Comparison of ENCODE assay signal across 26 mouse cellular contexts in genomic region chr1:98307519-98307918, GRCm38 (mm10).
DNase-seq lines count a peak whose midpoint lies in the region; ATAC-seq and TF ChIP-seq lines count a peak whose summit lies in the region.
"Had no signal": no experiment of that assay in that cellular context is flagged by ENCODE, and none has a peak within 500 bp of the region (broad histone marks: within the 10 kb centered on the region; RNA-seq: fewer than 3 reads in every experiment).

No protein-coding gene starts in this region.

- no peak for DNase-seq in forebrain, embryonic 11.5 days (ENCODE audit: low spot score)
- DNase-seq in forebrain, postnatal 0 days: no peak
- DNase-seq in hindbrain, embryonic 11.5 days (ENCODE audit: low spot score): no peak
- no peak for DNase-seq in limb, embryonic 10.5 days (ENCODE audit: low spot score)
- DNase-seq in midbrain, embryonic 11.5 days (ENCODE audit: low spot score, missing footprints): no peak
- no peak for DNase-seq in midbrain, postnatal 0 days (ENCODE audit: low spot score)
- DNase-seq: adrenal gland, adult 8-10 months; adrenal gland, postnatal 14 days; adrenal gland, postnatal 36 days; B cell, adult 2 months; cerebellum, adult 11-12 months; cerebellum, adult 2 months; cerebellum, adult 9-10 months; cerebellum, postnatal 10 days; cerebellum, postnatal 25 days had no signal

- H3K27ac ChIP-seq in forebrain, embryonic 11.5 days (ENCODE audit: low read depth, low read length): no peak overlapping the region
- no peak overlapping the region for H3K27ac ChIP-seq in forebrain, postnatal 0 days (ENCODE audit: low read depth, low read length)
- no peak overlapping the region for H3K27ac ChIP-seq in hindbrain, embryonic 11.5 days (ENCODE audit: low read depth, low read length)
- H3K27ac ChIP-seq in hindbrain, embryonic 12.5 days: no peak overlapping the region
- H3K27ac ChIP-seq in limb, embryonic 12.5 days: no peak overlapping the region
- H3K27ac ChIP-seq in limb, embryonic 10.5 days: no peak overlapping the region
- H3K27ac ChIP-seq in midbrain, embryonic 11.5 days (ENCODE audit: low read depth, low read length): no peak overlapping the region
- no peak overlapping the region for H3K27ac ChIP-seq in midbrain, postnatal 0 days (ENCODE audit: low read depth, low read length)
- H3K27ac ChIP-seq: embryonic facial prominence, embryonic 10.5 days; embryonic facial prominence, embryonic 12.5 days; forebrain, embryonic 12.5 days had no signal

- H3K9me3 ChIP-seq in forebrain, embryonic 11.5 days (ENCODE audit: control insufficient read depth, low read length): no peaks in the 10 kb centered on the region
- H3K9me3 ChIP-seq in forebrain, postnatal 0 days (ENCODE audit: low read length): no peaks in the 10 kb centered on the region
- no peaks in the 10 kb centered on the region for H3K9me3 ChIP-seq in hindbrain, embryonic 11.5 days (ENCODE audit: control insufficient read depth, low read length)
- H3K9me3 ChIP-seq in hindbrain, embryonic 12.5 days (replicated peaks): no peaks in the 10 kb centered on the region
- H3K9me3 ChIP-seq in limb, embryonic 12.5 days: no peaks in the 10 kb centered on the region
- H3K9me3 ChIP-seq in limb, embryonic 10.5 days (replicated peaks): no peaks in the 10 kb centered on the region
- no peaks in the 10 kb centered on the region for H3K9me3 ChIP-seq in midbrain, embryonic 11.5 days (ENCODE audit: control insufficient read depth, low read length)
- H3K9me3 ChIP-seq in midbrain, postnatal 0 days (ENCODE audit: low read length): no peaks in the 10 kb centered on the region
- H3K9me3 ChIP-seq: embryonic facial prominence, embryonic 10.5 days; embryonic facial prominence, embryonic 12.5 days; forebrain, embryonic 12.5 days had no signal

- no peak overlapping the region for H3K4me2 ChIP-seq in forebrain, embryonic 11.5 days (ENCODE audit: low read depth, low read length, severe bottlenecking)
- H3K4me2 ChIP-seq in forebrain, postnatal 0 days (ENCODE audit: low read depth): no peak overlapping the region
- H3K4me2 ChIP-seq in hindbrain, embryonic 11.5 days (replicated peaks; ENCODE audit: low read depth, low read length): no peak overlapping the region
- no peak overlapping the region for H3K4me2 ChIP-seq in hindbrain, embryonic 12.5 days (replicated peaks)
- no peak overlapping the region for H3K4me2 ChIP-seq in limb, embryonic 12.5 days
- no peak overlapping the region for H3K4me2 ChIP-seq in midbrain, embryonic 11.5 days
- H3K4me2 ChIP-seq in midbrain, postnatal 0 days (ENCODE audit: low read depth, low read length, poor library complexity, severe bottlenecking): no peak overlapping the region
- H3K4me2 ChIP-seq: embryonic facial prominence, embryonic 12.5 days; forebrain, embryonic 12.5 days had no signal

- H3K9ac ChIP-seq in forebrain, embryonic 11.5 days (ENCODE audit: low read length): no peak overlapping the region
- H3K9ac ChIP-seq in forebrain, postnatal 0 days: no peak overlapping the region
- no peak overlapping the region for H3K9ac ChIP-seq in hindbrain, embryonic 11.5 days (ENCODE audit: low read depth, low read length)
- no peak overlapping the region for H3K9ac ChIP-seq in hindbrain, embryonic 12.5 days
- no peak overlapping the region for H3K9ac ChIP-seq in limb, embryonic 12.5 days (replicated peaks)
- no peak overlapping the region for H3K9ac ChIP-seq in midbrain, embryonic 11.5 days (ENCODE audit: low read length)
- no peak overlapping the region for H3K9ac ChIP-seq in midbrain, postnatal 0 days (replicated peaks; ENCODE audit: low read length, poor library complexity, severe bottlenecking)
- H3K9ac ChIP-seq: embryonic facial prominence, embryonic 12.5 days; forebrain, embryonic 12.5 days had no signal

- no peaks in the 10 kb centered on the region for H3K27me3 ChIP-seq in forebrain, embryonic 11.5 days (ENCODE audit: control insufficient read depth, insufficient read depth, low read length)
- no peaks in the 10 kb centered on the region for H3K27me3 ChIP-seq in forebrain, postnatal 0 days (ENCODE audit: insufficient read depth, low read length)
- no peaks in the 10 kb centered on the region for H3K27me3 ChIP-seq in hindbrain, embryonic 11.5 days (ENCODE audit: control insufficient read depth, insufficient read depth, low read length)
- H3K27me3 ChIP-seq in hindbrain, embryonic 12.5 days: no peaks in the 10 kb centered on the region
- no peaks in the 10 kb centered on the region for H3K27me3 ChIP-seq in limb, embryonic 12.5 days
- no peaks in the 10 kb centered on the region for H3K27me3 ChIP-seq in limb, embryonic 10.5 days (ENCODE audit: low read depth, poor library complexity, severe bottlenecking)
- H3K27me3 ChIP-seq in midbrain, embryonic 11.5 days (ENCODE audit: control insufficient read depth, insufficient read depth, low read length): no peaks in the 10 kb centered on the region
- no peaks in the 10 kb centered on the region for H3K27me3 ChIP-seq in midbrain, postnatal 0 days (ENCODE audit: insufficient read depth, low read length)
- H3K27me3 ChIP-seq: CH12.LX; embryonic facial prominence, embryonic 12.5 days; forebrain, embryonic 12.5 days had no signal

- no peak for TF ChIP-seq CTCF in forebrain, postnatal 0 days (IDR thresholded peaks at IDR 0.05; ENCODE audit: low read depth)
- TF ChIP-seq CTCF in midbrain, postnatal 0 days (IDR thresholded peaks at IDR 0.05): no peak

- peak; percentile 33; the same call in 1 of the 2 replicates for ATAC-seq in forebrain, embryonic 11.5 days (replicated peaks; ENCODE audit: low FRiP score)
- no peak for ATAC-seq in forebrain, postnatal 0 days
- ATAC-seq in hindbrain, embryonic 11.5 days (ENCODE audit: low FRiP score): 0 out of 2 replicates have a peak, but pooled peaks have one; percentile 34
- no peak for ATAC-seq in hindbrain, embryonic 12.5 days (ENCODE audit: low FRiP score)
- peak; percentile 56; the same call in 1 of the 2 replicates for ATAC-seq in limb, embryonic 12.5 days (ENCODE audit: insufficient number of reproducible peaks, insufficient read depth, low FRiP score, low TSS enrichment, low read depth)
- ATAC-seq in midbrain, embryonic 11.5 days (ENCODE audit: low FRiP score): peak; percentile 52; the same call in 1 of the 2 replicates
- no peak for ATAC-seq in midbrain, postnatal 0 days (ENCODE audit: low FRiP score)
- ATAC-seq: activated CD4-positive, CD25-positive, alpha-beta regulatory T cell, adult 4 months; CD4-positive, CD25-positive, alpha-beta regulatory T cell, adult 4 months; forebrain, embryonic 14.5 days; Patski had no signal

- H3K4me3 ChIP-seq in forebrain, embryonic 11.5 days (ENCODE audit: low read depth, low read length): no peak overlapping the region
- no peak overlapping the region for H3K4me3 ChIP-seq in forebrain, postnatal 0 days (ENCODE audit: low read depth, low read length)
- no peak overlapping the region for H3K4me3 ChIP-seq in hindbrain, embryonic 11.5 days (ENCODE audit: low read depth, low read length)
- H3K4me3 ChIP-seq in hindbrain, embryonic 12.5 days: no peak overlapping the region
- H3K4me3 ChIP-seq in limb, embryonic 12.5 days (replicated peaks): no peak overlapping the region
- no peak overlapping the region for H3K4me3 ChIP-seq in limb, embryonic 10.5 days
- H3K4me3 ChIP-seq in midbrain, embryonic 11.5 days (ENCODE audit: low read depth, low read length): no peak overlapping the region
- no peak overlapping the region for H3K4me3 ChIP-seq in midbrain, postnatal 0 days (ENCODE audit: low read depth, low read length)
- H3K4me3 ChIP-seq: embryonic facial prominence, embryonic 10.5 days; embryonic facial prominence, embryonic 12.5 days; forebrain, embryonic 12.5 days had no signal

- 88% methylated on average over 2 of the region's 2 CpGs for WGBS in forebrain, embryonic 11.5 days
- WGBS in forebrain, postnatal 0 days: 92% methylated on average over 2 of the region's 2 CpGs
- WGBS in hindbrain, embryonic 11.5 days: 92% methylated on average over 2 of the region's 2 CpGs
- WGBS in hindbrain, embryonic 12.5 days: 89% methylated on average over 2 of the region's 2 CpGs
- WGBS in limb, embryonic 12.5 days: 93% methylated on average over 2 of the region's 2 CpGs
- WGBS in limb, embryonic 10.5 days: 98% methylated on average over 2 of the region's 2 CpGs
- WGBS in midbrain, embryonic 11.5 days: 95% methylated on average over 2 of the region's 2 CpGs
- 98% methylated on average over 2 of the region's 2 CpGs for WGBS in midbrain, postnatal 0 days

- H3K36me3 ChIP-seq in forebrain, embryonic 11.5 days (ENCODE audit: control insufficient read depth, insufficient read depth, low read length): no peaks in the 10 kb centered on the region
- no peaks in the 10 kb centered on the region for H3K36me3 ChIP-seq in forebrain, postnatal 0 days (ENCODE audit: insufficient read depth)
- H3K36me3 ChIP-seq in hindbrain, embryonic 11.5 days (ENCODE audit: control insufficient read depth, insufficient read depth, low read length): no peaks in the 10 kb centered on the region
- no peaks in the 10 kb centered on the region for H3K36me3 ChIP-seq in hindbrain, embryonic 12.5 days
- no peaks in the 10 kb centered on the region for H3K36me3 ChIP-seq in limb, embryonic 12.5 days
- no peaks in the 10 kb centered on the region for H3K36me3 ChIP-seq in limb, embryonic 10.5 days
- no peaks in the 10 kb centered on the region for H3K36me3 ChIP-seq in midbrain, embryonic 11.5 days (ENCODE audit: control insufficient read depth, insufficient read depth, low read length)
- H3K36me3 ChIP-seq in midbrain, postnatal 0 days (ENCODE audit: insufficient read depth, low read length): no peaks in the 10 kb centered on the region
- H3K36me3 ChIP-seq: embryonic facial prominence, embryonic 10.5 days; embryonic facial prominence, embryonic 12.5 days; forebrain, embryonic 12.5 days; G1E had no signal

- H3K4me1 ChIP-seq in forebrain, embryonic 11.5 days (replicated peaks; ENCODE audit: control insufficient read depth, insufficient read depth, low read length): no peaks in the 10 kb centered on the region
- no peaks in the 10 kb centered on the region; the same call in 1 of the 2 replicates for H3K4me1 ChIP-seq in forebrain, postnatal 0 days (ENCODE audit: insufficient read depth)
- no peaks in the 10 kb centered on the region for H3K4me1 ChIP-seq in hindbrain, embryonic 11.5 days (replicated peaks; ENCODE audit: control insufficient read depth, insufficient read depth, low read length)
- H3K4me1 ChIP-seq in hindbrain, embryonic 12.5 days: no peaks in the 10 kb centered on the region
- no peaks in the 10 kb centered on the region for H3K4me1 ChIP-seq in limb, embryonic 12.5 days (replicated peaks)
- H3K4me1 ChIP-seq in limb, embryonic 10.5 days: no peaks in the 10 kb centered on the region
- H3K4me1 ChIP-seq in midbrain, embryonic 11.5 days (ENCODE audit: control insufficient read depth, insufficient read depth, low read length): no peaks in the 10 kb centered on the region
- H3K4me1 ChIP-seq in midbrain, postnatal 0 days (ENCODE audit: insufficient read depth, low read length): no peaks in the 10 kb centered on the region
- H3K4me1 ChIP-seq: embryonic facial prominence, embryonic 10.5 days; embryonic facial prominence, embryonic 12.5 days; forebrain, embryonic 12.5 days had no signal

Comparison
In these comparisons a context has a peak if more than half of its experiments do, and no peak if none do; other contexts are left out.
1. ATAC-seq: peak in forebrain, embryonic 11.5 days (single experiment), hindbrain, embryonic 11.5 days (single experiment), limb, embryonic 12.5 days (single experiment) and midbrain, embryonic 11.5 days (single experiment); none in forebrain, postnatal 0 days (single experiment), hindbrain, embryonic 12.5 days (single experiment) and midbrain, postnatal 0 days (single experiment).